Mouse (Mus musculus) embryonic stem cell, embryonic (primary cell): ENCODE results near the gene Samsn1.

Experiments used
- CTCF ChIA-PET, 4 experiments: fragments of 300-600 bp in 2 of 4; fragments of 350-600 bp in 2 of 4; sonication (Branson Sonifier 250); formaldehyde crosslinking; loops; one replicate each; lab custom pipeline; 2022; ENCODE audit warnings: inconsistent platforms in 2 of 4; lab: Charles Lee
- POLR2A ChIA-PET, 4 experiments: fragments of 300-600 bp in 2 of 4; fragments of 350-600 bp in 2 of 4; sonication (Branson Sonifier 250); formaldehyde crosslinking; loops; one replicate each; lab custom pipeline; 2022; ENCODE audit warnings: antibody characterized with exemption in 4 of 4, inconsistent platforms in 1 of 4; lab: Charles Lee

The Samsn1 gene

GRCm38 (mm10) chr16:75894263-75894901, 127.7 kb downstream of the Samsn1 start:
- CTCF ChIA-PET: no interaction called here
- POLR2A ChIA-PET: no interaction called here

GRCm38 (mm10) chr16:75893470-75893869, 128.6 kb downstream of the Samsn1 start:
- ChIA-PET POLR2A (no interaction called here), CTCF (no interaction called here)

GRCm38 (mm10) chr16:75889081-75889646, 132.9 kb downstream of the Samsn1 start:
- ChIA-PET CTCF (no interaction called here), POLR2A (interaction anchor here in 1 of 4 experiments (0.5 kb wide), 1 partner anchor 26 kb away, joined by 3 read pairs; no protein-coding TSS in a partner anchor)

- ChIA-PET POLR2A (no interaction called here), CTCF (no interaction called here)
Observed at GRCm38 (mm10) chr16:75887203-75887602, 134.9 kb downstream of the Samsn1 start.

- POLR2A ChIA-PET: no interaction called here
- CTCF ChIA-PET: no interaction called here
Observed at GRCm38 (mm10) chr16:75878885-75879284, 143.2 kb downstream of the Samsn1 start.

GRCm38 (mm10) chr16:75877170-75877569, 144.9 kb downstream of the Samsn1 start:
- ChIA-PET CTCF (no interaction called here), POLR2A (no interaction called here)

- POLR2A ChIA-PET: no interaction called here
Observed at GRCm38 (mm10) chr16:75875896-75876295, 146.2 kb downstream of the Samsn1 start.

GRCm38 (mm10) chr16:75874508-75874907, 147.6 kb downstream of the Samsn1 start:
- POLR2A ChIA-PET: no interaction called here
- CTCF ChIA-PET: no interaction called here

More at GRCm38 (mm10) chr16:75875896-75876295, 146.2 kb downstream of the Samsn1 start:
- CTCF ChIA-PET: no interaction called here

- ChIA-PET POLR2A (no interaction called here), CTCF (no interaction called here)
Observed at GRCm38 (mm10) chr16:75872241-75872640, 149.8 kb downstream of the Samsn1 start.

GRCm38 (mm10) chr16:75867400-75867799, 154.7 kb downstream of the Samsn1 start:
- POLR2A ChIA-PET: interaction anchor here in 1 of 4 experiments (0.7 kb wide), 1 partner anchor 213 kb away, joined by 3 read pairs; no protein-coding TSS in a partner anchor
- CTCF ChIA-PET: no interaction called here

- ChIA-PET CTCF (no interaction called here), POLR2A (no interaction called here)
Observed at GRCm38 (mm10) chr16:75865505-75865904, 156.6 kb downstream of the Samsn1 start.

GRCm38 (mm10) chr16:75864673-75865072, 157.4 kb downstream of the Samsn1 start:
- POLR2A ChIA-PET: no interaction called here
- CTCF ChIA-PET: no interaction called here

GRCm38 (mm10) chr16:75856343-75856742, 165.7 kb downstream of the Samsn1 start:
- ChIA-PET CTCF (no interaction called here), POLR2A (no interaction called here)

- CTCF ChIA-PET: no interaction called here
Observed at GRCm38 (mm10) chr16:75855402-75855801, 166.7 kb downstream of the Samsn1 start.

GRCm38 (mm10) chr16:75853556-75854271, 168.4 kb downstream of the Samsn1 start:
- ChIA-PET POLR2A (no interaction called here), CTCF (interaction anchor here in 1 of 4 experiments (1.5 kb wide), 1 partner anchor 25 kb away, joined by 3 read pairs; no protein-coding TSS in a partner anchor)

More at GRCm38 (mm10) chr16:75855402-75855801, 166.7 kb downstream of the Samsn1 start:
- POLR2A ChIA-PET: no interaction called here

GRCm38 (mm10) chr16:75852485-75852884, 169.6 kb downstream of the Samsn1 start:
- CTCF ChIA-PET: no interaction called here
- POLR2A ChIA-PET: no interaction called here

GRCm38 (mm10) chr16:75849039-75849438, 173.0 kb downstream of the Samsn1 start:
- ChIA-PET POLR2A (interaction anchor here in 1 of 4 experiments (0.9 kb wide), 1 partner anchor 20 kb away, joined by 4 read pairs; no protein-coding TSS in a partner anchor), CTCF (no interaction called here)

- ChIA-PET CTCF (no interaction called here), POLR2A (no interaction called here)
Observed at GRCm38 (mm10) chr16:75843653-75844062, 178.4 kb downstream of the Samsn1 start.

GRCm38 (mm10) chr16:75843031-75843430, 179.1 kb downstream of the Samsn1 start:
- ChIA-PET CTCF (no interaction called here), POLR2A (no interaction called here)

GRCm38 (mm10) chr16:75842569-75842968, 179.5 kb downstream of the Samsn1 start:
- CTCF ChIA-PET: no interaction called here

More at GRCm38 (mm10) chr16:75842569-75842968, 179.5 kb downstream of the Samsn1 start:
- POLR2A ChIA-PET: no interaction called here
